Mouse (Mus musculus): ENCODE results near the gene Selenbp2.
"Not testable (repeated sequence)": the region's sequence is repeated elsewhere in the genome, so short reads cannot be mapped to it uniquely, and the experiment has no call there.

The Selenbp2 gene

GRCm38 (mm10) chr3:94691694-94692093 lies 1.7 kb upstream of the Selenbp2 start:
- not testable (repeated sequence) for DNase-seq (ENCODE audit: low read depth, low spot score)

GRCm38 (mm10) chr3:94693874-94694273 lies 518 bp downstream of the Selenbp2 start:
- not testable (repeated sequence) for DNase-seq (ENCODE audit: low read depth, low spot score)

GRCm38 (mm10) chr3:94695591-94695990 lies 2.2 kb downstream of the Selenbp2 start:
- not testable (repeated sequence) for DNase-seq (ENCODE audit: low read depth, low spot score)

GRCm38 (mm10) chr3:94696257-94696656 lies 2.9 kb downstream of the Selenbp2 start:
- not testable (repeated sequence) for DNase-seq (ENCODE audit: low read depth, low spot score)

GRCm38 (mm10) chr3:94702163-94702810 lies 8.9 kb downstream of the Selenbp2 start:
- DNase-seq (ENCODE audit: low read depth, low spot score), result not testable (repeated sequence)

GRCm38 (mm10) chr3:94702856-94703255 lies 9.5 kb downstream of the Selenbp2 start:
- DNase-seq (ENCODE audit: low read depth, low spot score), result no peak

- not testable (repeated sequence) for DNase-seq (ENCODE audit: low read depth, low spot score)
Measured at GRCm38 (mm10) chr3:94703364-94703763, 10.0 kb downstream of the Selenbp2 start.

- DNase-seq (ENCODE audit: low read depth, low spot score), result not testable (repeated sequence)
Measured at GRCm38 (mm10) chr3:94710591-94710990, 17.2 kb downstream of the Selenbp2 start.

- DNase-seq (ENCODE audit: low read depth, low spot score), result not testable (repeated sequence)
Measured at GRCm38 (mm10) chr3:94713424-94713823, 20.1 kb downstream of the Selenbp2 start.

- DNase-seq (ENCODE audit: low read depth, low spot score), result not testable (repeated sequence)
Measured at GRCm38 (mm10) chr3:94718253-94718652, 24.9 kb downstream of the Selenbp2 start.

- DNase-seq (ENCODE audit: low read depth, low spot score), result not testable (repeated sequence)
Measured at GRCm38 (mm10) chr3:94723637-94724036, 30.3 kb downstream of the Selenbp2 start.

- peak; percentile 58 for DNase-seq (ENCODE audit: low read depth, low spot score)
Measured at GRCm38 (mm10) chr3:94745691-94746090, 52.3 kb downstream of the Selenbp2 start.

Measured in R1 (cell line).